Mouse (Mus musculus): ENCODE results near the gene Ddah1. TPM values are rescaled to one million over a fixed set of nuclear protein-coding genes. Genes with fewer than 3 reads are reported as not detected.
A peak's percentile ranks its signal among the peaks of the same experiment; 100 is the strongest.

Ddah1 gene
- polyA plus RNA-seq (2015; fragmentation: Nextera tagmentation; extraction: Ambion mirVana), result 49.7 and 55.7 TPM in 2 replicates

GRCm38 (mm10) chr3:145758561-145759378 lies at the start of gene Ddah1:
Ddah1 (plus strand) TSS chr3:145758675.
- Histone ChIP-seq H3K27ac (peak within 1 kb of the TSS; percentile 55), H3K27me3 (peaks cover 48% of the 10 kb centered on the region)
- WGBS, result under 1% methylated on average over 97 of the region's 97 CpGs

GRCm38 (mm10) chr3:145715923-145716322 lies 42.6 kb upstream of the Ddah1 start:
- H3K27me3 ChIP-seq, result no peaks in the 10 kb centered on the region
- no peak for ATAC-seq (ENCODE audit: low FRiP score, low read depth)

More at GRCm38 (mm10) chr3:145758561-145759378, at the start of gene Ddah1:
- H3K4me3 ChIP-seq, result peak within 1 kb of the TSS; percentile 67
- no peaks in the 10 kb centered on the region for H3K36me3 ChIP-seq
- peaks cover 22% of the 10 kb centered on the region for H3K4me1 ChIP-seq
- no peaks in the 10 kb centered on the region for H3K9me3 ChIP-seq
- peak within 1 kb of the TSS; percentile 80 for H3K9ac ChIP-seq
- ATAC-seq (ENCODE audit: low FRiP score, low read depth), result peak; percentile 83
- H3K4me2 ChIP-seq (replicated peaks), result peak within 1 kb of the TSS; percentile 99

GRCm38 (mm10) chr3:145719660-145720059 lies 38.8 kb upstream of the Ddah1 start:
- H3K36me3 ChIP-seq, result no peaks in the 10 kb centered on the region
- 0 out of 2 replicates have a peak, but pooled peaks cover 5% of the 10 kb centered on the region for H3K9me3 ChIP-seq
- H3K9ac ChIP-seq, result no peak overlapping the region
- no peak for ATAC-seq (ENCODE audit: low FRiP score, low read depth)
- H3K4me3 ChIP-seq, result no peak overlapping the region
- 73% methylated on average over 4 of the region's 4 CpGs for WGBS
- no peaks in the 10 kb centered on the region for H3K4me1 ChIP-seq
- no peaks in the 10 kb centered on the region for H3K27me3 ChIP-seq
- no peak overlapping the region for H3K4me2 ChIP-seq (replicated peaks)
- H3K27ac ChIP-seq, result no peak overlapping the region

More at GRCm38 (mm10) chr3:145715923-145716322, 42.6 kb upstream of the Ddah1 start:
- no peak overlapping the region for H3K4me2 ChIP-seq (replicated peaks)
- H3K27ac ChIP-seq, result no peak overlapping the region
- no peak overlapping the region for H3K9ac ChIP-seq
- 81% methylated on average over 7 of the region's 7 CpGs for WGBS
- no peak overlapping the region for H3K4me3 ChIP-seq
- H3K36me3 ChIP-seq, result no peaks in the 10 kb centered on the region
- H3K4me1 ChIP-seq, result no peaks in the 10 kb centered on the region
- H3K9me3 ChIP-seq, result no peaks in the 10 kb centered on the region

GRCm38 (mm10) chr3:145725078-145725477 lies 33.4 kb upstream of the Ddah1 start:
- 73% methylated on average over 8 of the region's 8 CpGs for WGBS
- H3K4me2 ChIP-seq (replicated peaks), result no peak overlapping the region
- 0 out of 2 replicates have a peak, but pooled peaks cover 5% of the 10 kb centered on the region for H3K9me3 ChIP-seq
- H3K27ac ChIP-seq, result no peak overlapping the region
- H3K27me3 ChIP-seq, result no peaks in the 10 kb centered on the region
- H3K9ac ChIP-seq, result no peak overlapping the region
- no peak for ATAC-seq (ENCODE audit: low FRiP score, low read depth)
- no peak overlapping the region for H3K4me3 ChIP-seq
- peaks cover 16% of the 10 kb centered on the region for H3K4me1 ChIP-seq
- H3K36me3 ChIP-seq, result no peaks in the 10 kb centered on the region

GRCm38 (mm10) chr3:145728336-145728735 lies 30.1 kb upstream of the Ddah1 start:
- Histone ChIP-seq H3K36me3 (no peaks in the 10 kb centered on the region), H3K4me1 (peaks cover 21% of the 10 kb centered on the region), H3K9me3 (0 out of 2 replicates have a peak, but pooled peaks cover 3% of the 10 kb centered on the region), H3K4me3 (no peak overlapping the region), H3K27me3 (no peaks in the 10 kb centered on the region), H3K4me2 (replicated peaks) (no peak overlapping the region), H3K27ac (no peak overlapping the region), H3K9ac (no peak overlapping the region)
- WGBS, result 53% methylated on average over 8 of the region's 8 CpGs
- ATAC-seq (ENCODE audit: low FRiP score, low read depth), result no peak

GRCm38 (mm10) chr3:145729531-145729930 lies 28.9 kb upstream of the Ddah1 start:
- 53% methylated on average over 4 of the region's 4 CpGs for WGBS
- Histone ChIP-seq H3K9ac (no peak overlapping the region), H3K36me3 (no peaks in the 10 kb centered on the region), H3K9me3 (no peaks in the 10 kb centered on the region), H3K4me1 (peaks cover 21% of the 10 kb centered on the region), H3K27ac (no peak overlapping the region), H3K4me3 (no peak overlapping the region), H3K4me2 (replicated peaks) (no peak overlapping the region), H3K27me3 (no peaks in the 10 kb centered on the region)
- no peak; the same call in 1 of the 2 replicates for ATAC-seq (ENCODE audit: low FRiP score, low read depth)

- no peaks in the 10 kb centered on the region for H3K9me3 ChIP-seq
- H3K27ac ChIP-seq, result no peak overlapping the region
- H3K27me3 ChIP-seq, result no peaks in the 10 kb centered on the region
- H3K4me2 ChIP-seq (replicated peaks), result no peak overlapping the region
- H3K4me3 ChIP-seq, result no peak overlapping the region
- H3K4me1 ChIP-seq, result peaks cover 21% of the 10 kb centered on the region
- no peaks in the 10 kb centered on the region for H3K36me3 ChIP-seq
- no peak overlapping the region for H3K9ac ChIP-seq
- 8% methylated on average over 3 of the region's 3 CpGs for WGBS
- ATAC-seq (ENCODE audit: low FRiP score, low read depth), result no peak
These were observed 28.4 kb upstream of the Ddah1 start for GRCm38 (mm10) chr3:145730092-145730491.

- 80% methylated on average over 8 of the region's 8 CpGs for WGBS
- no peak overlapping the region for H3K9ac ChIP-seq
- no peak overlapping the region for H3K4me2 ChIP-seq (replicated peaks)
- no peak for ATAC-seq (ENCODE audit: low FRiP score, low read depth)
- H3K4me3 ChIP-seq, result no peak overlapping the region
- no peaks in the 10 kb centered on the region for H3K27me3 ChIP-seq
- H3K4me1 ChIP-seq, result peaks cover 7% of the 10 kb centered on the region
- no peaks in the 10 kb centered on the region for H3K36me3 ChIP-seq
- no peaks in the 10 kb centered on the region for H3K9me3 ChIP-seq
- H3K27ac ChIP-seq, result no peak overlapping the region
These were observed 23.6 kb upstream of the Ddah1 start for GRCm38 (mm10) chr3:145734857-145735256.

- Histone ChIP-seq H3K27ac (no peak overlapping the region), H3K27me3 (peaks cover 3% of the 10 kb centered on the region; the same call in 1 of the 2 replicates), H3K36me3 (no peaks in the 10 kb centered on the region), H3K9me3 (no peaks in the 10 kb centered on the region), H3K4me2 (replicated peaks) (no peak overlapping the region), H3K4me1 (no peaks in the 10 kb centered on the region), H3K9ac (no peak overlapping the region), H3K4me3 (no peak overlapping the region)
- WGBS, result 53% methylated on average over 5 of the region's 5 CpGs
- no peak for ATAC-seq (ENCODE audit: low FRiP score, low read depth)
These were observed 21.9 kb upstream of the Ddah1 start for GRCm38 (mm10) chr3:145736562-145736961.

- H3K9me3 ChIP-seq, result no peaks in the 10 kb centered on the region
- H3K27ac ChIP-seq, result no peak overlapping the region
- WGBS, result 83% methylated on average over 14 of the region's 14 CpGs
- no peak for ATAC-seq (ENCODE audit: low FRiP score, low read depth)
- no peaks in the 10 kb centered on the region for H3K36me3 ChIP-seq
- H3K4me2 ChIP-seq (replicated peaks), result no peak overlapping the region
- H3K9ac ChIP-seq, result no peak overlapping the region
- H3K27me3 ChIP-seq, result peaks cover 3% of the 10 kb centered on the region; the same call in 1 of the 2 replicates
- no peak overlapping the region for H3K4me3 ChIP-seq
- H3K4me1 ChIP-seq, result peaks cover 6% of the 10 kb centered on the region; the same call in 1 of the 2 replicates
These were observed 19.8 kb upstream of the Ddah1 start for GRCm38 (mm10) chr3:145738662-145739061.

GRCm38 (mm10) chr3:145739904-145740303 lies 18.6 kb upstream of the Ddah1 start:
- Histone ChIP-seq H3K9ac (no peak overlapping the region), H3K27ac (no peak overlapping the region), H3K36me3 (no peaks in the 10 kb centered on the region), H3K4me2 (replicated peaks) (no peak overlapping the region), H3K9me3 (no peaks in the 10 kb centered on the region), H3K4me3 (no peak overlapping the region), H3K27me3 (peaks cover 3% of the 10 kb centered on the region; the same call in 1 of the 2 replicates), H3K4me1 (peaks cover 6% of the 10 kb centered on the region; the same call in 1 of the 2 replicates)
- 49% methylated on average over 7 of the region's 7 CpGs for WGBS
- ATAC-seq (ENCODE audit: low FRiP score, low read depth), result no peak

GRCm38 (mm10) chr3:145743050-145743449 lies 15.4 kb upstream of the Ddah1 start:
- no peak for ATAC-seq (ENCODE audit: low FRiP score, low read depth)
- Histone ChIP-seq H3K27me3 (peaks cover 5% of the 10 kb centered on the region; the same call in 1 of the 2 replicates), H3K4me1 (peaks cover 6% of the 10 kb centered on the region; the same call in 1 of the 2 replicates), H3K36me3 (no peaks in the 10 kb centered on the region), H3K9me3 (no peaks in the 10 kb centered on the region), H3K27ac (no peak overlapping the region), H3K4me2 (replicated peaks) (no peak overlapping the region), H3K9ac (no peak overlapping the region), H3K4me3 (no peak overlapping the region)
- WGBS, result 40% methylated on average over 9 of the region's 9 CpGs

Data from limb, embryonic 13.5 days (tissue).